Mouse (Mus musculus): ENCODE data around the gene Adarb2.

The Adarb2 gene

DNA sequence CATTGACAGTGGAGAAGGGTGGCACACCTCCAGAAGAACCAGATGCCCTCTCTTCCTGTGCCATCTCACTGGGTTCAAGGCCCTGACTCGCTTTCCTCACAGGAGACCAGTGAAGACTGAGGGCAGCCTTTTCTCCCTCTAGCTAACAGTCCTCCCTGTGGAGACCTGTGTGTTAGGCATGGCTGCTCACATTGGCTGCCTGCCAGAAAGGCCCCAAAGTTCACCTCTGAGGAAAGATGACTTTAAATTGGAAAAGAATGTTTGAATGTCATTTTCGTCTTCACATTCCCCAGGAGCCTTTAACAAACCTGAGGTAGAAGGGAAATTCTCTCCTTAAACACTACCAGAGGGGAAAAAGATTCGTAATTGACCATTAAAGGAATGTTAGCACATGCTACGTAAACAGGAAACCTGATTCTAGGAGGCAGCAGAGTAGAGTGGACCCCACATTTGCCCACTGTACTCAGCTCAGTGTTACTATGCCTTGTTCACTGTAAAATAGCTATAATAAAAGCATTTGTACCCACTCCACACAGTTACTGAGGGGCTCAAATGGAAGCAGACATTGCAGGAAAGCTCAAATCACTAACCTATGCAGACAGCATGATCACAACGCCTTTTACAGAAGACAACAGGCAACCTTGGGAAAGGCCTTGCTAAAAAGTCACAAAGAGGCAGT, 285.2 kb downstream of the Adarb2 start:
- DNase-seq (ENCODE audit: low spot score) = no peak

DNA sequence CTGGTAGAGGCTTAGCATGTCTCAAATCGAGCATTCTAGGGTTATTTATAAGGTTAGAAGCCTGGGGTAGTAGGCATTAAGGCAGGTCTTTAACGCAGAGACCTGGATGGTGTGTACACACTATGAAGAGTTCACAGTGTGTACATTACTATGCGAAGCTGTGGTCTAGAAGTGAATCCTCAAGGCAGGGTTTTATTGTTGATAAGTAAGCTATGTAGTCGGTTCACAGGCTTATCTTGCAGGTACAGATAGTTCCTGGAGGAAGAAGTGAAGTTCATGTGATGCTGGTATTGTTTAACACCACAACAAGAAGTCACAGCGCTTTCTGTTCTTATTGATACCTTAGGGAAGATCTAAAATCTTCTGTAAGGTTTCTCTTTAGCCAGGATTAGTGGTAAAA, 290.7 kb downstream of the Adarb2 start:
- no peak for DNase-seq (ENCODE audit: low spot score)

DNA sequence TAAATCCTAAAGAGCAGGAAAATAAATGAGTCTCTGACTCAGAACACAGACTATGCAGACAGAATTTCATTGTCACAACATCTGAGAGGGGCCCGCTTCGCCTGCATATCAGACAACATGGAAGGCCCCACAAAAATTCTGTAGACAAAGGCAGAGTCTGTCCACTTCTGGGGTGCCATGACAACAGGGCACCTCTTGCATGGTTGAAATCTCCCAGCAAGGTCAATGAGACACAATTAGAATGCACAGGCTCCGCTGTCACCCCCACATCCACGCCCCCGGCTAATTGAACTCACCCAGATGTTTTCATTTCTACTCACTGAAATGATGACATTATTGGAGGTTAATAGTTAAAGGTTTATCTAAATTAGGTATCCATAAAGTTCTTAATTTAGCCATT, 296.9 kb downstream of the Adarb2 start:
- DNase-seq (ENCODE audit: low spot score) = peak; percentile 54

DNA sequence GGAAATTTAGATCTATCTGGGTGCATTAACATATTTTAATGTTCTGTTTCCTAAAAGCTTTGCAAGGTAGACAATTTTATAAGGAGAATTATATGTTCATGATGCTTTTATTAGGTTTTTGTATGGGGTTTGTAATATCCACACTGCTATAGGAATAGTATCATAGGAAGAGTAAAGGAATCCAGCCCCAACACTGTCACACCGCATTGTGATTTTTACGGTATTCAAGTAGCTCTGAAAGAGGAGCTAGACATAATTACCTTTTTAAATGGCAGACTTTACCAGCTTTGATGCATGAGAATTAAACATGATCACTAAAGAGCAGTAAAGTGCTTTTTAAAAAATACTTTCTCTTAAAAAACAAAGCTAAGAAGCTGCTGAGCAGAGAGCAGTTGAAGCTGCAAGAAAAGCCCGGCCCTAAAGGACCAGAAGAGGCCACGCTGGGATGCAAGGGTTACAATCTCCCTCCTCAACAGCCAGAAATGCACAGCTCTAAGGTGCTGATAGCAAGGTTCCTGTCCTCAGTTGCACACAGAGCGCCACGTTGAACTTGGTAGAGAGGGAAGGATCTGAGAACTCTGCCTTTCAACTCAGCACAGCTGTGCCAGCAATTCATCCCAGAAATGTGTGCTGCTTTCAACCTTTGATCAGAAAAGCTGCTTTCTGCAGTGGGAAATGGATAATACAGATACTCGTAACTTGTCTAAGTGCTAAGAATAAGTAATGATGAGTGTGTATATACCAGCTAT, 308.6 kb downstream of the Adarb2 start:
- no peak for DNase-seq (ENCODE audit: low spot score)

DNA sequence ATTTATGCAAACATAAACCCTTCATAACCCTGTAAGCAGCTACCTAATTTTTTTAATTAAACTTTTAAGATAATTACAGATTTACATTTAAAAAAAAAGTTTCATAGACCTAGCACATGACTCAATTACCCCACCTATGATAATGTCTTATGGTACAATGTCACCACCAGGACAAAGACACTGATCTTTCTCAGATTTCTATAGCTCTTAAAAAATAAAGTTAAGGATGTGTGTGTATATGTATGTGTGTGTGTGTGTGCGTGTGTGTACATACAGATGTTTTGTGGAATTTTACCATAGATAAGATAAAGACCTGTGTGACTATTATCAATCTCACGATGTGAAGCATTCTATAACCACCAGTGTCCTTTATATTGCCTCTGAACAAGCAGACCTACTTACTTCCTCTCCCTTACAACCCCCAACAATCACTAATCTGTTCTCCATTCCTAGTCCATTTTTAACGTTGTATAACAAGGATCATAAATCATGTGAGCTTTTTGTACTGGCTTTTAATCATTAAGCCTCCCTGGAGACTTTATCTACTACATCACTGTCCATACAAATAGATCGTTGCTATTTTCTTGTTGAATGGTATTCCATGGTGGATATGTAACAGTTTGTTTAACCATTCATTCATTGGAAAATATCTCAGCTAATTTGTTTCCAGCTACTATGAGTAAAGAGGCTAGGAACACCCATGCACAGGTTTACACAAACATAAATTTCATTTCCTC, 313.5 kb downstream of the Adarb2 start:
- DNase-seq (ENCODE audit: low spot score) = no peak

DNA sequence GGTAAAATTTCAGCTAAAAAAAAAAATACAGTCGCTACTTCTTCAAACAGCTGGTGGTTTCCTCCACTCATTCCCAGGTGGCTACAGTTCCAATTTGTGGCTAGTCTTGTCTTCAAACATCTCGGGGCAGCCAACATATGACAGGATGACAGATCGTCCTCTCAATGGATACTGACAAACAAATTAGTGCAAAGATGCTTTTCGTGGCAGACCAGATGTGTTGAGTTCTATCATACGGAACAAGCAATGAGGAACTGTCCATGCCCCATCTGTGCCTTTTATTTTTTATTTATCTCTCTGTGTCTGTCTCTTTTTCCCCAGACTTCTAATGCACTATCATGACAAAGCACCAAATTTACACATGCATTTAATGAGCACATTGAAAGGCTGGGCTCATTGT, 316.5 kb downstream of the Adarb2 start:
- no peak for DNase-seq (ENCODE audit: low spot score)

DNA sequence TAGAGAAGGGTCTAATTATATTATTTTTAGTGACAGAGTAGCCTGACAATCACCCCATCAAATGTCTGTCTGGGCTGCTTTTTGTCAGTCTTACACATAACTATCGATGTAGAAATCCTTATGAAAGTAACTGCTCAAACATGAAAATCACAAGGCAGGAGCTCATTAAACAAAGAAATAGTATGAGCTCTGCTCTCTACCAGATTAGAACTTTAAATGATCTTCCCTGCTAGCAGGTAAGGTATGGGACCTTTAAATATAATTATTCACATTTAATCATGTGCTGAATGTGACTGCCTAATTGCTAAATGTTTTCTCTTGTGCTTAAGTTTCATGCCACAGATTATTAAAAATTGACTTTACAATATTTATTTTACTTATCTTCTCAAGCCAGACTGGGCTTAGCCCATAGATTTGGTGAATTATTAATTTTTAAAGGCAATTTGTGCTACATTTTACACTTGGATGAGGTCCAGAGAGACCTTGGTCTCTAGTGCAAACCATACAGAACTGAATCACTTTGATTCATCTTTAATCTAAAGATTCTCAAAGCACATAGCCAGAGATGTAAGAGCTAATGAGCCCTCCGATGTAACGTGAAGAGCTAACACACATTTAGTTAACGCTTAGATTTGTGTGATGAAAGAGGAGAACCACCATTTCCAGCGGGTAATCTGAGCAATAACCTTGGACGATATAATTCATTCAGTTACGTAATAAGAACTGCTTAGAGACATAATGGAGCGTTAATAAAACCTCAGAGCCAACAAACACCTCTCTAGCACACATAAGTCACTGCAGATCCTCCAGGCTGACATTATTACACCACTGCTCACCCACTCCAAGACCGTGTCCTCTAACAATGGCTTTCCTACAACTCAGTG, 323.3 kb downstream of the Adarb2 start:
- no peak for DNase-seq (ENCODE audit: low spot score)

DNA sequence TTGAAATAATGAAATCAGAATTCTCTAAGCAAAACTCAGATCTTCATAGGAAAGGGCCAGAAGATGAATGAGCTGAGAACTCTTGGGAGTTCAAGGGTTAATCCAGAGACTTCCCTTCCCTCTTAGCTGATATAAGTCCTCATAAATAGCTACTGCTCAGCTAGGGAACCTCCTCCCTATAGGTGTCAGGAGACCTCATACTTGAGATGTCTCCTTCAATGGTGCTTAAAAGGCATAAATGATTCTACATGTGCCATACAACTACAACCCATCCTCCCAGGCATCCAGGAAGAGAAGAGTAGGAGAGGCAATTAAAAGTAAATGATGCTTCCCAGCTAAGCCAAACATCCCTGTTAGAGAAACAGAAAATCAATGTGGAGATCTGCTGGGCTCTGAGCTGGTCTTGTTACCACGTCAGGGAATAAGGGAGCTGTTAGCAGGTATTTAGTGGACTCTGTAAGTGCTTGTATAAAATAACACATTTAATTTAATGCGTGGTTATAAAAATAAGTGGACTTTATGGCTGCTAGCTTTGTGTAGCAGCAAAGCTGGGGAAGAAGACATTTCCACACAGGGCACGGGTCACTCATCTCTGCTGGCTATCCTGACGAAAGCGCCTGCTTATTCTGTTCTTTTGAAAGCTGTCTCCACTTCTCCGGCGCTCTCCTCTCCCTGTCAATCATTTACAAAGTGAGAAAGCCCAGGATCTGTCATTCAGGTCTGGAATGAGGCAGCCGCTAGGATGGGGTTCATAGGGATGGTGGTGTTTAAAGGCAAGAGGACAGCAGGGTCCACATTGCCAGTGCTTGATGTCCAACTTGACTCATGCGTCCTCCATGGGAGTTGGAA, 331.8 kb downstream of the Adarb2 start:
- DNase-seq (ENCODE audit: low spot score) = no peak

DNA sequence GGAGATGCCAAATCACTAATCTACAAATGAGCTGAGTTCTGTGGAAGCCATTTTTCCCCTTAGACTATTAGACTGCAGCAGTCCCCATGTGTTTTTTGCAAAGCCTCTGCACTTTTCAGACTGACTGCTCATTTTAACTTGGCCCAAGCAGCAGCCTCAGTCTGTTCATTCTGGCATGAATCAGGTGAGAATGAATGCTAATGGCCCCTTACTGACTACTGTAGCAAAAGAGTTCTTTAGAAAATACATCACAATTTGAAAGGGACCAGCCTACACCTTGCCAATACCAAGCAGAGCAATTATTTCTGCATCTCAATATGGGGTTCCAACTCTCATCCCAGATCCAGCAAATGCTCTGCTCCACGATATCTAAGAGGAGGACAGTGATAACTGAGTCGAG, 335.8 kb downstream of the Adarb2 start:
- DNase-seq (ENCODE audit: low spot score) = no peak

DNA sequence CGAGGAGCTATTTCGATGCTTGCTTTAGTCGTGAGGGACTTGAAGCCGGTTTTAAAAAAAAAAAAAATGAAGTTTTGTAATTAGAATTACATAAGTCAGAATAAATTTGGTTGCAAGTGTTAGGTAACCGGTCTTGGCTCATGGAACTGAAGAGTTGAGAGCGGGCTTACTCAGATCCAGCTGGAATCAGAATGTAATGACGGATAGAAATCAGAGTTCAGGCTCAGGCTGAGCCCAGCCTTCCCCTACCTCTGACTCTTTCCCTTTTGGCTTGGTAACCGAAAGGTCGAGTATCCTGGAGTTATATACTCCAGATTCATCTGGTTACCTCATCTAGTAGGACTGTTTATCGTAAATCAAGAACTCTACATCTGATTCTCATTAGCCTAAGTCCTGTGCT, 336.2 kb downstream of the Adarb2 start:
- no peak for DNase-seq (ENCODE audit: low spot score)

DNA sequence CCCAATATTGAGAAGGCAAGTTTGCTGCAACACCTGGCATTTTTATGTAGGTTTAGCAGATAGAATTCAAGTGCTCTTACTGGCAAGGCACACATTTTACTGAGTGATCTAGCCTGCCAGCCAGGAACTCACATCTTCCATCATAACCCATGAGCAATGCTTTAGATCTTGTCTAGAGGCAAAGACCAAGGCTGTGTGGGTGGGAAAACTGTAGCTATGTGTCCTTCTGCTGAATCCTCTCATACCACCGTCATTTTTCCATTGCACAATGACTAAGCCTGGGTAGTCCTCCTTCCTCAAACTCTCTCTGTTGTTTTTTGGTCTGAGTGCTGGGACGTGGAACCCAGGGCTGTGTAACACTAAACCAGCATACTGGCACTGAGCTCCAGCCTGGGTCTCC, 340.0 kb downstream of the Adarb2 start:
- no peak for DNase-seq (ENCODE audit: low spot score)

DNA sequence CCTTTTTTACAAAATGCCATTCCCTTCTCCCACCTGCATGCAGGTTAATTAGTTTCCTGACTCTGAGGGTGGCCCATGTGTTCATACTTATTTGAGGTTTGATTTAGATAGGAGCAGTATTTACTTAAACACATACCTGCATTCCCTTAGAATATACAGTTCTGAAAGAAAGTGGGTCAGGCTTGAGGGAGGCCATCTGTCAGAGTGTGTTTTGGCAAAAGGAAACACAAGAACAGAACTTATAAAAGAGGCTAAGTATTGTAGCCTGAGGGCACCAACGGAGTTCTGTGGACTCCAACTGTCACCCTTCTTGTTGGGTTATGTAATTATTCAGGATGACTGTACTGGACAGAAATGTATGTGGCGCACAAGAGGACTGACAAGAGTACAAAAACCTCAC, 349.6 kb downstream of the Adarb2 start:
- no peak for DNase-seq (ENCODE audit: low spot score)

DNA sequence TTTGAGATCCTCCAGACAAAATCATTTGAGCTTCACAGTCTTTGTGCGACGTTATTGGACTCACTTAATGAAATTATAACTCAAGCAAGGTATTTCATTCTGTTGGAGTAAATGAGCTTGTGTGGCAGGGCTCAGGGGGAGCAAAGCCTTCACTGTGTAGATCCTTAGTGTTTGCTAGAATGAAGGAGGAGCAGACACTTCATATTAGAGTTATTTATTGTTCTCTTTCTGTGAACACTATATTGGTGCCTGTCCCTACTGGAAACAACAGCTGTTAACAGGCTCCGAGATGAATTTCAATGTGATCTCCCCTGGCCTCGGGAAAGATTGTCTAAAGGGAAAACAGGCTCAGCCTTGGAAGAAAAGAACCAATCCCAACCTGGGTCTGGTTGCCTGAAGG, 355.1 kb downstream of the Adarb2 start:
- no peak for DNase-seq (ENCODE audit: low spot score)

DNA sequence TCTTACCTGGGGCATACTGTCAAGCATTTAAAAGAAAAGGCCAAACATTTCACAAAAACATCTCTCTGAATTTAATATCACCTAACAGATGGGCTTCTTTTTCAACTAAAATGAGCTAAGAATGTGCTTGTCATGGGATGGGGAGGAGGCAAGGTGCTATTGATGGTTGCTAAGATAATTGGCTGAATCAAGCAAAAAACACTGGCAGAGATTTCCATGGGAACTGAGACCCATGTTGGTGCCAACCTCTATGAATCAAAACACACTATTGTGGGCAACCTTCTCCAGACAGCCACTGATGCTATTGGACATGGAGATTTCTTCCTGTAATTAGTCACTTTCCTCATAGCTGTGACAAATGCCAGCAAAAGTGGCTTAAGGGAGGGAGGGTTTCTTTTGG, 357.8 kb downstream of the Adarb2 start:
- DNase-seq (ENCODE audit: low spot score) = no peak

DNA sequence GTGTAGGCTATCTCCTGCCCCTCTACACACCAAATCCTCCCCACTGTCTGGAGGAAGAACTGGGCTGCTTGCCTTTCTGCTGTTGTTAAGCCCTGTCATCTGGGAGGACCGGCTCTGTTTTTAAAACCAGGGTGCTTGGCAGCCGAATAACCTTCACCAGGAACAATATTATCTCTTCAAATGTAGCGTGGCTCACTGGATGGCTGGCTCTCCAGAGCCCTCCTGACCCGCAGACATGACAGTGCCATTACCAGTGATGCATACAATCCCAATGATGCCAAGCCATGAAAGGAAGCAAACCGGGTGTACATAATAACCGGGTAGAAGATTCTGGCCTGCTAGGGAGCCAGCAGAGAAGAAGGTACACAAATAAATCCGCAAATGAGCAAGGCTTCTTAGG, 360.5 kb downstream of the Adarb2 start:
- DNase-seq (ENCODE audit: low spot score) = peak; percentile 49

DNA sequence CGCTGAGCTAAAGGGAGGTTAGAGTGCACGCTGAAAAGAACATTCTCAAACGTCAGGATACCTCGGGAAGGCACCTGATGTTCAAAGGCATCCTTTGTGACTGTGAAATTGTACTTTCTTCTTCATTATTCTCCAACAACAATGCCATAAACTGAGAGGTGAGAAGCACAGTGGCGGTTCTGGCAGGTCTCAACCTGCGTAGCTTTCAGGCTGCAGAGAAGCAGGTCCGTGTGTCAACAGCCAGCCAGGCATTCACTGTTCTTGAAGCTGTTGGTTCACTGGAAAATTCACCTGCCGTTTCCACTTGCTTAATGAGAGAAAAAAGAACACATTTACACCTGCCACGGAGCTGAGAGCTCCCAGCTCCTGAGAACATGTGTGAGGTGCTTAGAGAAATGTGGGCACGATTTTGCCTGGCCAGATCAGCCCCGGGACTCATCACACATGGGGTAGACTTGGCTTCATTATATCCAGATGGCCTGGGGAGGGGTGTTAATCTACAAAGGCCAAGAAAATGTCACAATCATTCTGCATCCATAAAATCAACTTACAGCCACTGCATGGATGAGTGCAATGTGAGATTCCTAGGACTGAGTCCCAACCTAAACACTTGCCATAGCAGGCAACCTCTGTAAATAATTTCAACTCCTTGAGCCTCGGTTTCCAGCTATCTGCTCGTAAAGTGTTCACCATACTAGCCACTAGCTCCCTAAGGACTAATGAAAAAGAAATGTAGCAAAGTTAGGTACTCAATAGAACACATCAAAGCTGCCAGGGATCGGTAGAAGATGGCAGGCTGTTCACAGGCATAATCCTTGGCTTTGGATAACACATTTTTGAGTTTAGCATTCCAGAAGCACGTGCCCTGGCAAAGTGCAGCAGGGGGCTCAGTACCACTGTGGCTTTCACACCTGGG, 364.7 kb downstream of the Adarb2 start:
- no peak for DNase-seq (ENCODE audit: low spot score)

DNA sequence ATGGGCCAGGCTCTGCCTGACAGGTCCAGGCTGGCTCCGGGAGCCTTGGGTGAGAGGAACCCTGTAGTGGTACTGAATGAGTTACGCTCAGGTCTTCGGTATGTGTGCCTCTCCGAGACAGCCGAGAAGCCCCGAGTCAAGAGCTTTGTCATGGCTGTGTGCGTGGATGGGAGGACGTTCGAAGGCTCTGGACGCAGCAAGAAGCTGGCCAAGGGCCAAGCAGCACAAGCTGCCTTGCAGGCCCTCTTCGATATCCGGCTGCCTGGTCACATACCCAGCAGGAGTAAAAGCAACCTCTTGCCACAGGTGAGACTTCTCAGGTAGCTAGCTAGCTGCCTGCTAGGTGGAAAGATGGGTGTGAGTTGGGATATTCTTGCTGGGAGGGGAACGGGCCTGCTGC, 367.6 kb downstream of the Adarb2 start:
- no peak for DNase-seq (ENCODE audit: low spot score)

DNA sequence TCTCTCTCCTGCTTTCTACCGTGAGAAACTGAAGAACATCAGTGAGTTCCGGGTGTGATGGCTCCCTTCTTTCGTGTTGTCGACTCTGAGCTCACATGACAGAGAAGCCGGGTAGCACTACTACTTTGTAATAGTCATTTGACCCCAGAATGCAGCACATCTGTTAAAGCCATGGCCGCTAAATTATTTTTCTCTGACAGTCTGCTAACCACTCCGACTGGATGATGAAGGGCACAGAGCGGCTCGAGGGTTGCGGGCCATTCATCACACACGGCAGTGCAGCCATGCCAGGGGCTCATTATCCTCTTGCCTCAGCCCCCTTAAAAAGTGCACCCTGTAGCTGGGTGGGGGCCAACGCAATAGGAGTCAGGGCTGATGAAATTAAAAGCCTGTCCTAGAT, 371.2 kb downstream of the Adarb2 start:
- no peak for DNase-seq (ENCODE audit: low spot score)

DNA sequence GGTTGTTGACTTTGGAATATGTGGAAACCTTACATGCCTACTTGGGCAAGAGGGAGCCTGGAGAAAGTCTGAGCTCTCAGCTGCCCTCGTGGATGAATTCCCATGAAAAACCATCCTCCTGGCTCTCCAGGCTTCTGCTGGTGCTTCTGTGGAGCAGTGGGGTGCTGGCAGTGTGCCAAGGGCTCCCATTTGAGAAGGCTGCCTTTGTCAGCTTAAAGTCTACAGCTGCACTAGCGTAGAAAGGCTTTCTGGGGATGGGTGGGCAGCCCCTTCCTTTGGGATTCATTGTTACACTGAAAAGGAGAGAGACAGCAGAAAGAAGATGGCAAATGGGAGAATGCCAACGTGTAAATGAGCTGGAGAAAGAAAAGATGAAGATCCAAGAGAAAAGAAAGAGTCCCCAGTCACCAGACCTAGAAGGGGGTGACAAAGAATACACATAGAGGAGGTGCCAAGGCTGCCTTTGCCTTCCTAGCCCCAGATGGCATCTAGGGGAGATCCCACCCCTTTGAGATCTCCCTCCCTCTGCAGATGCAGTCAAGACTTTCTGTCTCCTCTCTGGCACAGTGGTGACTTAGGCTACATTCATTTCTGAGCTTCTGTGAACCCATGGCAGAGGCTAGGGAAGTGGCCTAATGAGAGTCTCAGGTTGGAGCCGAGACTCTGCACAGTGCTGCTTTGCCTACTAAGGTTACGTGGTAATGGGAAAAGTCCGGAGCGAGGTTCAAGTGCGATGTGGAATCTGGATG, 381.8 kb downstream of the Adarb2 start:
- no peak for DNase-seq (ENCODE audit: low spot score)

Measured in retina, embryonic 14.5 days (tissue).